Mouse (Mus musculus): ENCODE measurements around the gene Tinf2. TPM values are rescaled to one million over a fixed set of nuclear protein-coding genes. Genes with fewer than 3 reads are reported as not detected.
A peak's percentile ranks its signal among the peaks of the same experiment; 100 is the strongest.

The Tinf2 gene
- total RNA-seq (2012; rRNA removed): 26.1 and 60.9 TPM in 2 replicates

DNA sequence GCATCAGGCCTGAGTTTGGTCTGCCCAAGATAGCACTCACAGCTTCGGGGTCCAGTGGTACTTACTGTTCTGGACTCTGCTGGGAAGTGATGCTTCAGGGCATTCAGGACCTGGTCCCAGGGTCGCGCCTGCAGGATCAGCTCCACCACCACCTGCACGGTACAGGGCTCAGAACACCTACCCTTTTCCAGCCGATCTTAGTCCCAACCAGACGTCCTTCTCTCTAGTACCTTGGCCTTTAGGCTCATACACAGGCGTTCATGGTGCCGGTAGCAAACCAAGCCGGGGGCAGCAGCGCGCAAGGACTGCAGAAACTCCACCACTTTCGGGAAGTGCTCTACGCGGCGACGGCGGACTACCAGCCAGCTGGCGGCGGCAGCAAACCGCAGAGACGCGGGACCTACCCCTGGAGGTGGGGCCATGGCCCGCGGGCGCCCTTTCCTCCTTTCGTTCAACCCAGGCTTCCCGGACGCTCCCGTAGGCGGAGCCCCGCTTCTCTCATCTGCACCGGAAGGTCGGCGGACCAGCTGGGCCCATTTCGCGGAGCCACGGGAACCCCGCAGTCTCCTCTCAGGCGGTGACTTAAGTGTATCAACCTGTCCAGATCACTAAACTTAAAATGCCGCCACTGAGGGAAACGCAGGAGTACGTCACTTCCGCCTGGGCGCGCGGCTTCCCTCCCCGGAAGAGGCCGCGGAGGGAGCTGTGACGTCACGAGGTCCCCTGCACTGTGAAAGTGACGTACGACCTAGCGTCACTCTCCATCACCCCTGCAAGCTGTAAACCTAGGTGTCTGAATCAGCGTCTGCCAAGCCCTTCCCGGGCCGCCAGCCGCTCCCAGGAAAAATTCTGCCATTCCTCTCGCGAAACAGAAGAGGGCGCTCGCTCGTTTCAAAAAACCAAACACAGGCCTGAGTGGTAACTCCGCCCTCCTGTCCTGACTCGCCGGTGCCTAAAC is at the start of gene Tinf2:
Gene Tinf2 (minus strand): TSS at position 661 of the 958 bp plus-strand sequence.
- Histone ChIP-seq H3K27ac (ENCODE audit: insufficient read depth, low read depth, low read length, poor library complexity, severe bottlenecking) (peak within 1 kb of the TSS; percentile 91), H3K4me1 (ENCODE audit: control insufficient read depth in 2 of 2, insufficient read depth in 2 of 2, low read length in 2 of 2, poor library complexity in 1 of 2) (peaks cover 0 to 2% of the 10 kb centered on the region in 2 experiments; a peak in 1 of 4 replicates), H3K9me3 (ENCODE audit: control insufficient read depth, insufficient read depth, low read depth, low read length) (no peaks in the 10 kb centered on the region), H3K9ac (ENCODE audit: insufficient read depth, low read depth, low read length, poor library complexity, severe bottlenecking) (peak within 1 kb of the TSS; percentile 94), H3K4me3 (ENCODE audit: insufficient read depth in 1 of 2, low read depth in 1 of 2, low read length in 2 of 2, poor library complexity in 1 of 2, severe bottlenecking in 1 of 2) (peak within 1 kb of the TSS; percentile 89 to 90), H3K36me3 (ENCODE audit: control insufficient read depth, insufficient read depth, low read length, poor library complexity, severe bottlenecking) (peaks cover 23% of the 10 kb centered on the region)
- peak; percentile 95 for DNase-seq (ENCODE audit: low read depth, low spot score)
- peak; percentile 92 for TF ChIP-seq ZC3H11A (IDR thresholded peaks at IDR 0.05; ENCODE audit: borderline replicate concordance, low read depth, low read length)
- TF ChIP-seq CHD2 (IDR thresholded peaks at IDR 0.05; ENCODE audit: low read depth, low read length): no peak
- peak; percentile 61; the same call in 1 of the 2 replicates for TF ChIP-seq HCFC1 (IDR thresholded peaks at IDR 0.05; ENCODE audit: borderline replicate concordance, insufficient read depth, low read length)
- no peak for TF ChIP-seq ZNF384 (IDR thresholded peaks at IDR 0.05; ENCODE audit: low read depth, low read length)
- TF ChIP-seq MAFK (IDR thresholded peaks at IDR 0.05; ENCODE audit: insufficient read depth, low read depth, low read length): 0 out of 2 replicates have a peak, but pooled peaks have one; percentile 12
- in situ Hi-C loops (cut with MboI; ENCODE audit: low sequenced_read_pairs in 2 of 2, unreplicated experiment in 2 of 2): loop anchor here in 1 of 2 experiments (5.0 kb wide), 1 partner anchor 61 kb away; no protein-coding TSS in a partner anchor

DNA sequence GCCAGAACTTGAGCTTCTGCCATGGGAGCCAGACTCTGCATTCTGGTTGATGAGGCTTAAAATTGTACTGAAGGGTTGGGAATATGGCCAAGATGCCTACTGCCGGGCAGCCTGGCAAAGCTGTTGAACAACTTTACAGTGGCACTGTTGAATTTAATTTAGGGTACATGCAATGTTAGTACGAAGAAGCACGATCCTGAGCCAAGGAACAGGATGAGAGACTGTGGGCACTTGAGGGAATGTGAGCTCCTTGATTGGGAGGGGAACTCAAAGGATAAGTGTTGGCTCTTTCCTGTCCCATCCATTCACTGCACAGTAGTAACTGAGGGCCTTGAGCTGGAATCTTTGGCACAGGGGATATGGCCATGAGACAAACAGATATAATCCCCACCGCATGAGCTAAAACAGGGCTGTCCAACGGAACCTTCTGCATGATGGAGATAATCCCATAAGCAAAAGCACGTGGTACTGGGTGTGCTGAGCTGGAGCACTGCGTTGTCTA is 49.0 kb upstream of the Tinf2 start:
- Histone ChIP-seq H3K9me3 (ENCODE audit: control insufficient read depth, insufficient read depth, low read depth, low read length) (no peaks in the 10 kb centered on the region), H3K36me3 (ENCODE audit: control insufficient read depth, insufficient read depth, low read length, poor library complexity, severe bottlenecking) (no peaks in the 10 kb centered on the region), H3K9ac (ENCODE audit: insufficient read depth, low read depth, low read length, poor library complexity, severe bottlenecking) (no peak overlapping the region), H3K4me3 (ENCODE audit: insufficient read depth in 1 of 2, low read depth in 1 of 2, low read length in 2 of 2, poor library complexity in 1 of 2, severe bottlenecking in 1 of 2) (no peak overlapping the region), H3K27ac (ENCODE audit: insufficient read depth, low read depth, low read length, poor library complexity, severe bottlenecking) (no peak overlapping the region), H3K4me1 (ENCODE audit: control insufficient read depth in 2 of 2, insufficient read depth in 2 of 2, low read length in 2 of 2, poor library complexity in 1 of 2) (no peaks in the 10 kb centered on the region)
- no peak for TF ChIP-seq MAFK (IDR thresholded peaks at IDR 0.05; ENCODE audit: insufficient read depth, low read depth, low read length)
- TF ChIP-seq CHD2 (IDR thresholded peaks at IDR 0.05; ENCODE audit: low read depth, low read length): no peak
- no peak for TF ChIP-seq ZC3H11A (IDR thresholded peaks at IDR 0.05; ENCODE audit: borderline replicate concordance, low read depth, low read length)
- no peak for TF ChIP-seq HCFC1 (IDR thresholded peaks at IDR 0.05; ENCODE audit: borderline replicate concordance, insufficient read depth, low read length)
- no peak for TF ChIP-seq ZNF384 (IDR thresholded peaks at IDR 0.05; ENCODE audit: low read depth, low read length)
- DNase-seq (ENCODE audit: low read depth, low spot score): no peak
- in situ Hi-C loops (cut with MboI; ENCODE audit: low sequenced_read_pairs in 2 of 2, unreplicated experiment in 2 of 2): no loop called here

DNA sequence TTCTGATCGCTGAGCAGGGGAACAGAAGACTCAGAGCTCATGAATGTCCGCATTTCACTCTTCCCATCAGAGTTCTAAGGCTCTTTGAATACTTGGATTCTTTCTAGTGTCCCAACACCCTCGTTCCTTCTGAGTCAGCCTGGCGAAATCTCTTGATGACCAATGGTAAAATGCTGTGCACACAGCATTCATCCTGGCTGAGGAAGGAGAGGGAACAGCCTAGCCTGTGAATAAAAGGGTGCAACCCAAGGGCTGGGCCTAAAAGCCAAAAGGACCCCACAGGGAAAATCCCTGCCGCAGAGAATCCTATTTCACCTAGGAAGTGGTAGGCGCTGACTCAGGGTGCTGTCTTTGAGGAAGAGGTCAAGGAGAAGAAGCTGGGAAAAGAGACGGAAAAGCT is 48.5 kb upstream of the Tinf2 start:
- H3K4me1 ChIP-seq (ENCODE audit: control insufficient read depth in 2 of 2, insufficient read depth in 2 of 2, low read length in 2 of 2, poor library complexity in 1 of 2): peaks cover 0 to 4% of the 10 kb centered on the region in 2 experiments; a peak in 1 of 4 replicates
- DNase-seq (ENCODE audit: low read depth, low spot score): no peak
- TF ChIP-seq CHD2 (IDR thresholded peaks at IDR 0.05; ENCODE audit: low read depth, low read length) (no peak), ZC3H11A (IDR thresholded peaks at IDR 0.05; ENCODE audit: borderline replicate concordance, low read depth, low read length) (no peak), HCFC1 (IDR thresholded peaks at IDR 0.05; ENCODE audit: borderline replicate concordance, insufficient read depth, low read length) (no peak), MAFK (IDR thresholded peaks at IDR 0.05; ENCODE audit: insufficient read depth, low read depth, low read length) (no peak), ZNF384 (IDR thresholded peaks at IDR 0.05; ENCODE audit: low read depth, low read length) (no peak)
- no peak overlapping the region for H3K4me3 ChIP-seq (ENCODE audit: insufficient read depth in 1 of 2, low read depth in 1 of 2, low read length in 2 of 2, poor library complexity in 1 of 2, severe bottlenecking in 1 of 2)
- no peaks in the 10 kb centered on the region for H3K36me3 ChIP-seq (ENCODE audit: control insufficient read depth, insufficient read depth, low read length, poor library complexity, severe bottlenecking)
- no peak overlapping the region for H3K9ac ChIP-seq (ENCODE audit: insufficient read depth, low read depth, low read length, poor library complexity, severe bottlenecking)
- in situ Hi-C loops (cut with MboI; ENCODE audit: low sequenced_read_pairs in 2 of 2, unreplicated experiment in 2 of 2): no loop called here
- no peak overlapping the region for H3K27ac ChIP-seq (ENCODE audit: insufficient read depth, low read depth, low read length, poor library complexity, severe bottlenecking)
- no peaks in the 10 kb centered on the region for H3K9me3 ChIP-seq (ENCODE audit: control insufficient read depth, insufficient read depth, low read depth, low read length)

DNA sequence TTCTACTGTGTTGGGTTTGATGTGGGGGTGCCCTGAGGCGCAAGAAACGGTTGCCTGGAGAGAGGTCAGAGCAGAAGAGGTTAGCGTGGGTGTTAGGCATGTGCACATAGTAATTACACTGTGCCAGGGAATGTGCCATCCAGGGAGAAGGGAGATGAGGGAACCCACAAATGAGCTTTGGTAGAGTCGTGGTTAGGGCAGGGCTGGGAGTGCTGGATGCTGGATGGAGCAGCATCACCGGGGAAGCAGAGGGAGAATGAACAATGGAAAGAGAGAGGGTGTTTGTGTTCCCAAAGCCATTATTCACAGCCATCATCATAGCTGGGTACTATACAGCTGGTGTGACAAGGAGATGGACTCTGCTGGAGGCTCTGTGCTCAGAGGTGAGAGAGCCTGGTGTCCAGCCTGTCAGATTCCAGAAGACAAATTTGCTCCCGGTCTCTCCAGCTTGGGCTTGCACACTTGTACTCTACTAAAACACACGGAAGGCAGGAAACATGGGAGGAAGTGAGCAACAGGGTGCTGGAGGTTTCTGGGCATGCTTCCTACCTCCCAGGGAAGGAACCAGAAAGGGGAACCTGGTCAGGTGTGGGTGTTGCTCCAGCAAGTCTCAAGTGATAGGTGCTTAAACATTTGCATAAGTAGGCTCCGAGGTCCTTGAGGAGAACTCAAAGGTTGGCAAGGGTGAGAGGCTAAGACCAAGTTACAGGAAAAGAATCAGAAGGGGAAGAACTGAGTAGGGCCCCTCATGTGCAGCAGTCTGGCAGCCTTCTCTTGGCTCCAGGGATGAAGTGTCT is 46.5 kb upstream of the Tinf2 start:
- in situ Hi-C loops (cut with MboI; ENCODE audit: low sequenced_read_pairs in 2 of 2, unreplicated experiment in 2 of 2): no loop called here
- peaks cover 0 to 8% of the 10 kb centered on the region in 2 experiments; a peak in 1 of 4 replicates for H3K4me1 ChIP-seq (ENCODE audit: control insufficient read depth in 2 of 2, insufficient read depth in 2 of 2, low read length in 2 of 2, poor library complexity in 1 of 2)
- no peak overlapping the region for H3K4me3 ChIP-seq (ENCODE audit: insufficient read depth in 1 of 2, low read depth in 1 of 2, low read length in 2 of 2, poor library complexity in 1 of 2, severe bottlenecking in 1 of 2)
- no peak overlapping the region for H3K27ac ChIP-seq (ENCODE audit: insufficient read depth, low read depth, low read length, poor library complexity, severe bottlenecking)
- TF ChIP-seq ZNF384 (IDR thresholded peaks at IDR 0.05; ENCODE audit: low read depth, low read length) (no peak), CHD2 (IDR thresholded peaks at IDR 0.05; ENCODE audit: low read depth, low read length) (no peak), MAFK (IDR thresholded peaks at IDR 0.05; ENCODE audit: insufficient read depth, low read depth, low read length) (no peak), HCFC1 (IDR thresholded peaks at IDR 0.05; ENCODE audit: borderline replicate concordance, insufficient read depth, low read length) (no peak), ZC3H11A (IDR thresholded peaks at IDR 0.05; ENCODE audit: borderline replicate concordance, low read depth, low read length) (no peak)
- H3K36me3 ChIP-seq (ENCODE audit: control insufficient read depth, insufficient read depth, low read length, poor library complexity, severe bottlenecking): no peaks in the 10 kb centered on the region
- no peak overlapping the region for H3K9ac ChIP-seq (ENCODE audit: insufficient read depth, low read depth, low read length, poor library complexity, severe bottlenecking)
- no peak for DNase-seq (ENCODE audit: low read depth, low spot score)
- H3K9me3 ChIP-seq (ENCODE audit: control insufficient read depth, insufficient read depth, low read depth, low read length): no peaks in the 10 kb centered on the region
